In the genomic region with DNA sequence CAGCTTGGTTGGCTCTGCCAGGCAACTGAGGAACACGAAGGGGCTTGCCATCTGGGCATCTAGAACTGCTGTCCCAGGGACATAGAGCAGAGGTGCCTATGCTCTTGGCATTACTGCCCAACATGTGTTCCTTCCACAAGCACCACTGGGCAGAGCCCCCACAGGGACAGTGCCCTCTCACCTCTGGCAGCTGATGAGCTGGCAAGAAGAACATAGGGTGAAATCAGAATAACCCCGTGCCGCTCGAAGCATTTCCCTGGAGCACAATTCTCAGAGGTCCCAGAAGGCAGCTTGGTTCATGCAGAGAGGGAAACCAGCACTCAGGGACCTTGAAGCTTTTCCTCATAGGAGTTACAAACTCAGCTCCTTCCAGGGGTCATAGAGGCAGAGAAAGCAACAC, we compare ENCODE assay signal across 25 mouse cellular contexts. TPM values are rescaled to one million over a fixed set of nuclear protein-coding genes. Genes with fewer than 3 reads are reported as not detected.
DNase-seq lines count a peak whose midpoint lies in the region; ATAC-seq and TF ChIP-seq lines count a peak whose summit lies in the region.
"Had no signal": no experiment of that assay in that cellular context is flagged by ENCODE, and none has a peak within 500 bp of the region (broad histone marks: within the 10 kb centered on the region; RNA-seq: fewer than 3 reads in every experiment).

No protein-coding gene starts in this region.

- ATAC-seq in stomach, postnatal 0 days (ENCODE audit: low FRiP score, low TSS enrichment): no peak
- ATAC-seq: CD4-positive, CD25-positive, alpha-beta regulatory T cell, adult 4 months; forebrain, embryonic 14.5 days; forebrain, embryonic 16.5 days had no signal

- H3K9ac ChIP-seq in MEL (ENCODE audit: control insufficient read depth, low read depth, low read length, poor library complexity, severe bottlenecking): no peak overlapping the region
- no peak overlapping the region for H3K9ac ChIP-seq in stomach, postnatal 0 days (ENCODE audit: low read length)
- H3K9ac ChIP-seq: embryonic facial prominence, embryonic 13.5 days; embryonic facial prominence, embryonic 15.5 days; forebrain, embryonic 12.5 days had no signal

- TF ChIP-seq CTCF in MEL (IDR thresholded peaks at IDR 0.05 in 2 of 3, conservative IDR thresholded peaks at IDR 0.05 in 1 of 3; ENCODE audit: control insufficient read depth in 1 of 3, insufficient read depth in 1 of 3, low read depth in 2 of 3, low read length in 3 of 3, poor library complexity in 1 of 3, severe bottlenecking in 1 of 3): no peak
- TF ChIP-seq CTCF in stomach, postnatal 0 days (IDR thresholded peaks at IDR 0.05; ENCODE audit: low read depth): no peak

- TF ChIP-seq POLR2A in MEL (IDR thresholded peaks at IDR 0.05; ENCODE audit: control insufficient read depth in 1 of 2, insufficient read depth in 1 of 2, low read depth in 1 of 2, low read length in 2 of 2, poor library complexity in 1 of 2): no peak

- H3K4me2 ChIP-seq in stomach, postnatal 0 days (replicated peaks; ENCODE audit: low read depth): no peak overlapping the region
- H3K4me2 ChIP-seq: embryonic facial prominence, embryonic 13.5 days; embryonic facial prominence, embryonic 15.5 days; forebrain, embryonic 12.5 days had no signal

- 86% methylated on average over 4 of the region's 4 CpGs for WGBS in stomach, postnatal 0 days

- H3K27me3 ChIP-seq in MEL (ENCODE audit: control insufficient read depth in 1 of 2, insufficient read depth in 2 of 2, low read length in 2 of 2): no peaks in the 10 kb centered on the region
- no peaks in the 10 kb centered on the region for H3K27me3 ChIP-seq in stomach, postnatal 0 days (ENCODE audit: control insufficient read depth, insufficient read depth, low read length)
- H3K27me3 ChIP-seq: CH12.LX; embryonic facial prominence, embryonic 13.5 days; embryonic facial prominence, embryonic 15.5 days; forebrain, embryonic 12.5 days had no signal

- peaks cover 19 to 36% of the 10 kb centered on the region in 2 experiments for H3K4me1 ChIP-seq in MEL (ENCODE audit: control insufficient read depth in 1 of 2, insufficient read depth in 2 of 2, low read length in 2 of 2)
- no peaks in the 10 kb centered on the region for H3K4me1 ChIP-seq in stomach, postnatal 0 days (replicated peaks; ENCODE audit: control insufficient read depth, insufficient read depth)
- H3K4me1 ChIP-seq: embryonic facial prominence, embryonic 15.5 days had no signal

- no peaks in the 10 kb centered on the region for H3K9me3 ChIP-seq in MEL (replicated peaks; ENCODE audit: insufficient read depth, low read length)
- H3K9me3 ChIP-seq in stomach, postnatal 0 days (ENCODE audit: control insufficient read depth, low read length): no peaks in the 10 kb centered on the region
- H3K9me3 ChIP-seq: embryonic facial prominence, embryonic 13.5 days; embryonic facial prominence, embryonic 15.5 days; forebrain, embryonic 10.5 days; forebrain, embryonic 12.5 days; G1E had no signal

- DNase-seq in adrenal gland, postnatal 10 days: peak; percentile 68
- no peak for DNase-seq in adrenal gland, adult (ENCODE audit: inconsistent age in 2 of 2, low spot score in 1 of 2)
- DNase-seq in adrenal gland, postnatal 25 days: peak; percentile 14
- DNase-seq in adrenal gland, adult 8-10 months: no peak
- no peak for DNase-seq in MEL (ENCODE audit: low read depth, low spot score)
- DNase-seq in stomach, postnatal 0 days (ENCODE audit: low spot score): no peak
- DNase-seq: adrenal gland, adult 2 months; B cell, adult 2 months; cerebellum, adult 11 months; cerebellum, adult 18-20 months; cerebellum, adult 8-10 months; cerebellum, adult 9-11 months; cerebellum, postnatal 14 days; cerebellum, postnatal 36 days; embryo, embryonic 11 days had no signal

- H3K27ac ChIP-seq in MEL (ENCODE audit: control insufficient read depth, low read depth, low read length): peak overlapping the region; percentile 10
- H3K27ac ChIP-seq in stomach, postnatal 0 days (replicated peaks): no peak overlapping the region
- H3K27ac ChIP-seq: embryonic facial prominence, embryonic 13.5 days; embryonic facial prominence, embryonic 15.5 days; forebrain, embryonic 10.5 days; forebrain, embryonic 12.5 days had no signal

- no peaks in the 10 kb centered on the region for H3K79me2 ChIP-seq in MEL (ENCODE audit: control insufficient read depth, insufficient read depth, low read length, poor library complexity)

- TF ChIP-seq EP300 in MEL (IDR thresholded peaks at IDR 0.05; ENCODE audit: low read depth in 1 of 2, low read length in 2 of 2): no peak
- no peak for TF ChIP-seq EP300 in stomach, postnatal 0 days (optimal IDR thresholded peaks at IDR 0.05)

- no peak for TF ChIP-seq RAD21 in MEL (IDR thresholded peaks at IDR 0.05; ENCODE audit: low read depth, low read length)

- peaks cover 0 to 34% of the 10 kb centered on the region in 2 experiments; a peak in 2 of 4 replicates for H3K36me3 ChIP-seq in MEL (ENCODE audit: control insufficient read depth in 1 of 2, insufficient read depth in 2 of 2, low read length in 2 of 2)
- H3K36me3 ChIP-seq in stomach, postnatal 0 days (ENCODE audit: control insufficient read depth, insufficient read depth, low read length): no peaks in the 10 kb centered on the region
- H3K36me3 ChIP-seq: embryonic facial prominence, embryonic 15.5 days; G1E had no signal

- no peak overlapping the region for H3K4me3 ChIP-seq in MEL (ENCODE audit: control insufficient read depth in 1 of 2, insufficient read depth in 1 of 2, low read depth in 2 of 2, low read length in 2 of 2)
- no peak overlapping the region for H3K4me3 ChIP-seq in stomach, postnatal 0 days (ENCODE audit: low read depth, low read length)
- H3K4me3 ChIP-seq: embryonic facial prominence, embryonic 13.5 days; embryonic facial prominence, embryonic 15.5 days; erythroblast, embryonic 14.5 days; forebrain, embryonic 10.5 days; forebrain, embryonic 12.5 days had no signal

TF ChIP-seq in MEL, 35 proteins besides CTCF, POLR2A, EP300 and RAD21:
- TF ChIP-seq GATA1 (IDR thresholded peaks at IDR 0.05; ENCODE audit: low read depth, low read length): no peak
- no peak for TF ChIP-seq HCFC1 (IDR thresholded peaks at IDR 0.05; ENCODE audit: low read depth, low read length)
- TF ChIP-seq TBP (IDR thresholded peaks at IDR 0.05; ENCODE audit: low read depth, low read length): no peak
- no peak for TF ChIP-seq ZNF384 (IDR thresholded peaks at IDR 0.05; ENCODE audit: low read depth, low read length)
- TF ChIP-seq E2F4 (IDR thresholded peaks at IDR 0.05; ENCODE audit: borderline replicate concordance, low read depth, low read length): no peak
- TF ChIP-seq MAX (IDR thresholded peaks at IDR 0.05; ENCODE audit: low read length): no peak
- TF ChIP-seq TCF12 (IDR thresholded peaks at IDR 0.05; ENCODE audit: low read depth, low read length): no peak
- no peak for TF ChIP-seq BHLHE40 (IDR thresholded peaks at IDR 0.05; ENCODE audit: borderline replicate concordance, low read depth, low read length)
- no peak for TF ChIP-seq ZKSCAN1 (IDR thresholded peaks at IDR 0.05; ENCODE audit: low read depth, low read length)

RNA-seq across cellular contexts. Expression of a gene that starts 48.9 kb away (rescaled TPM):
- 10 to 100 TPM; 33.8 to 38.6 TPM for total RNA-seq in adrenal gland, postnatal 10 days (2021)
- 44.5 and 48.4 TPM in 2 replicates for total RNA-seq in adrenal gland, postnatal 25 days (2021)
- 10 to 100 TPM; 50.0 to 60.0 (median 55.6) TPM for total RNA-seq in adrenal gland, adult 8-10 months (2022)
- total RNA-seq in MEL (2012; rRNA removed): 12.3 and 13.1 TPM in 2 replicates
- 10 to 100 TPM in 1 of 2 experiments, not detected in 1; 34.4 TPM for polyA plus RNA-seq in MEL (2012; ENCODE audit: insufficient read depth in 1 of 2, insufficient read length in 2 of 2, low read depth in 1 of 2, low replicate concordance in 2 of 2, missing spikeins in 1 of 2)
- polyA plus RNA-seq in stomach, postnatal 0 days (2015; fragmentation: Nextera tagmentation; extraction: Ambion mirVana): 15.1 and 15.6 TPM in 2 replicates

RNA-seq across cellular contexts. Expression of a gene that starts 49.4 kb away (rescaled TPM):
- 10 to 100 TPM; 57.2 to 68.1 TPM for total RNA-seq in adrenal gland, postnatal 10 days (2021)
- 46.9 and 50.2 TPM in 2 replicates for total RNA-seq in adrenal gland, postnatal 25 days (2021)
- total RNA-seq in adrenal gland, adult 8-10 months (2022): 10 to 100 TPM; 31.4 to 52.6 (median 43.5) TPM
- total RNA-seq in MEL (2012; rRNA removed): 343 and 401 TPM in 2 replicates
- 100 to 1,000 TPM in 1 of 2 experiments, not detected in 1; 299 TPM for polyA plus RNA-seq in MEL (2012; ENCODE audit: insufficient read depth in 1 of 2, insufficient read length in 2 of 2, low read depth in 1 of 2, low replicate concordance in 2 of 2, missing spikeins in 1 of 2)
- polyA plus RNA-seq in stomach, postnatal 0 days (2015; fragmentation: Nextera tagmentation; extraction: Ambion mirVana): 125 and 131 TPM in 2 replicates

Comparison
In these comparisons a context has a peak if more than half of its experiments do, and no peak if none do; other contexts are left out.
1. DNase-seq: peak in adrenal gland, postnatal 10 days (single experiment) and adrenal gland, postnatal 25 days (single experiment); none in adrenal gland, adult (0 of 2), adrenal gland, adult 8-10 months (single experiment), MEL (single experiment) and stomach, postnatal 0 days (single experiment).